Comparison of ENCODE assay signal across 13 mouse cellular contexts in genomic region chr5:120103458-120103857, GRCm38 (mm10). TPM values are rescaled to one million over a fixed set of nuclear protein-coding genes. Genes with fewer than 3 reads are reported as not detected.
DNase-seq lines count a peak whose midpoint lies in the region; ATAC-seq lines count a peak whose summit lies in the region.
"Had no signal": no experiment of that assay in that cellular context is flagged by ENCODE, and none has a peak within 500 bp of the region (broad histone marks: within the 10 kb centered on the region; RNA-seq: fewer than 3 reads in every experiment).

No protein-coding gene starts in this region.

- no peak for ATAC-seq in heart, embryonic 11.5 days (replicated peaks; ENCODE audit: insufficient number of reproducible peaks, low FRiP score, low TSS enrichment)
- ATAC-seq in lung, embryonic 16.5 days (ENCODE audit: low read depth), result peak; percentile 6; the same call in 1 of the 2 replicates
- no peak for ATAC-seq in cerebellum, adult (ENCODE audit: insufficient number of reproducible peaks, low FRiP score, low TSS enrichment)

- peaks cover 7% of the 10 kb centered on the region; the same call in 1 of the 2 replicates for H3K4me1 ChIP-seq in heart, embryonic 11.5 days (ENCODE audit: control insufficient read depth, insufficient read depth, low read length)
- H3K4me1 ChIP-seq in lung, embryonic 16.5 days (replicated peaks; ENCODE audit: control insufficient read depth, insufficient read depth, low read length), result peaks cover 8% of the 10 kb centered on the region; the same call in 1 of the 2 replicates
- H3K4me1 ChIP-seq: limb, embryonic 12.5 days had no signal

- DNase-seq in heart, adult 18-20 months, result peak; percentile 18 to 35
- DNase-seq in retina, postnatal 1 day, result peak; percentile 31
- DNase-seq in retina, embryonic 14.5 days (ENCODE audit: low spot score), result no peak
- DNase-seq in cerebellum, adult 18-20 months, result no peak
- no peak for DNase-seq in ovary, postnatal 14 days (ENCODE audit: low spot score)
- DNase-seq: adrenal gland, adult 8-10 months; cerebellum, adult 9-11 months had no signal

- no peaks in the 10 kb centered on the region for H3K9me3 ChIP-seq in heart, embryonic 11.5 days (replicated peaks; ENCODE audit: control insufficient read depth, low read length)
- H3K9me3 ChIP-seq in lung, embryonic 16.5 days (ENCODE audit: control insufficient read depth, low read length), result no peaks in the 10 kb centered on the region

- no peak overlapping the region for H3K4me2 ChIP-seq in heart, embryonic 11.5 days
- no peak overlapping the region for H3K4me2 ChIP-seq in lung, embryonic 16.5 days (ENCODE audit: low read depth, low read length)
- H3K4me2 ChIP-seq: limb, embryonic 12.5 days had no signal

- H3K27ac ChIP-seq in heart, embryonic 11.5 days (ENCODE audit: low read depth, low read length), result no peak overlapping the region
- H3K27ac ChIP-seq in lung, embryonic 16.5 days (ENCODE audit: low read length), result peak overlapping the region; percentile 96
- H3K27ac ChIP-seq: hindbrain, postnatal 0 days; limb, embryonic 12.5 days had no signal

- 26% methylated on average over 12 of the region's 12 CpGs for WGBS in heart, embryonic 11.5 days (ENCODE audit: insufficient replicate concordance)
- WGBS in lung, embryonic 16.5 days, result 32% methylated on average over 12 of the region's 12 CpGs

- no peak overlapping the region for H3K9ac ChIP-seq in heart, embryonic 11.5 days (ENCODE audit: low read depth, low read length)
- no peak overlapping the region for H3K9ac ChIP-seq in lung, embryonic 16.5 days (ENCODE audit: low read length)
- H3K9ac ChIP-seq: limb, embryonic 12.5 days had no signal

- no peaks in the 10 kb centered on the region for H3K27me3 ChIP-seq in heart, embryonic 11.5 days (ENCODE audit: control insufficient read depth, insufficient read depth, low read length)
- H3K27me3 ChIP-seq in lung, embryonic 16.5 days (ENCODE audit: control insufficient read depth, insufficient read depth, low read depth, low read length), result no peaks in the 10 kb centered on the region

- H3K4me3 ChIP-seq in heart, embryonic 11.5 days (ENCODE audit: low read depth, low read length), result no peak overlapping the region
- H3K4me3 ChIP-seq in lung, embryonic 16.5 days (ENCODE audit: low read length), result no peak overlapping the region
- H3K4me3 ChIP-seq: erythroblast, embryonic 14.5 days; limb, embryonic 12.5 days had no signal

- no peaks in the 10 kb centered on the region for H3K36me3 ChIP-seq in heart, embryonic 11.5 days (ENCODE audit: control insufficient read depth, insufficient read depth, low read length)
- no peaks in the 10 kb centered on the region for H3K36me3 ChIP-seq in lung, embryonic 16.5 days (ENCODE audit: control insufficient read depth, insufficient read depth, low read length)
- H3K36me3 ChIP-seq: limb, embryonic 12.5 days had no signal

RNA-seq across cellular contexts. Expression of gene Rbm19, which starts 12.8 kb away (rescaled TPM):
- 10 to 100 TPM; 18.4 to 18.5 TPM for total RNA-seq in heart, adult 18-20 months (2021)
- 13.5 and 15.8 TPM in 2 replicates for polyA plus RNA-seq in heart, embryonic 11.5 days (2014; fragmentation: Nextera tagmentation; extraction: Ambion mirVana)
- polyA plus RNA-seq in lung, embryonic 16.5 days (2015; fragmentation: Nextera tagmentation; extraction: Ambion mirVana), result 19.3 and 20.4 TPM in 2 replicates

Comparison
In these comparisons a context has a peak if more than half of its experiments do, and no peak if none do; other contexts are left out.
1. DNase-seq: peak in heart, adult 18-20 months (2 of 2) and retina, postnatal 1 day (single experiment); none in retina, embryonic 14.5 days (single experiment), cerebellum, adult 18-20 months (0 of 2) and ovary, postnatal 14 days (single experiment).